Mouse (Mus musculus) midbrain, embryonic 14.5 days (tissue): ENCODE results near the gene Arrb2. TPM values are rescaled to one million over a fixed set of nuclear protein-coding genes. Genes with fewer than 3 reads are reported as not detected.

Experiments used
- microRNA-seq: library from miRNA; unstranded; fragments of <30 nt; microRNA quantifications from one replicate; pipeline ENCODE4, GENCODE M21; 2016
- polyA plus RNA-seq: library from polyadenylated mRNA; unstranded; fragments of >200 nt; fragmentation: Nextera tagmentation; extraction: Ambion mirVana; gene quantifications from 2 replicates; pipeline ENCODE4 v1.2.1, GENCODE M21; 2014

Arrb2 gene
- polyA plus RNA-seq, 1 experiment from 2014 or later: 56.5 TPM

Small RNAs within 50 kb of the gene (microRNA-seq; reads per million reads assigned to microRNA genes)
- 1.2 reads per million for gene Mir7115

Other genes starting within 250 kb of the Arrb2 start
- 1.5 and 3.2 TPM in 2 replicates for gene Slc16a11, start 219.9 kb upstream of the Arrb2 start, polyA plus RNA-seq
- gene Slc16a13, start 211.6 kb upstream of the Arrb2 start, polyA plus RNA-seq: 10.0 and 10.7 TPM in 2 replicates
- 2.5 and 4.4 TPM in 2 replicates for gene Bcl6b, start 202.8 kb upstream of the Arrb2 start, polyA plus RNA-seq
- gene 0610010K14Rik, start 194.7 kb upstream of the Arrb2 start, polyA plus RNA-seq: 171 and 205 TPM in 2 replicates
- 13.4 and 16.3 TPM in 2 replicates for gene Gm21988, start 192.8 kb upstream of the Arrb2 start, polyA plus RNA-seq
- gene Rnasek, start 192.8 kb upstream of the Arrb2 start, polyA plus RNA-seq: 321 and 350 TPM in 2 replicates
- gene Alox12, start 177.3 kb upstream of the Arrb2 start, polyA plus RNA-seq: 0.11 and 0.33 TPM in 2 replicates
- not detected in 2 replicates for gene Alox12e, start 110.0 kb upstream of the Arrb2 start, polyA plus RNA-seq
- not detected in 2 replicates for gene Alox15, start 80.6 kb upstream of the Arrb2 start, polyA plus RNA-seq
- gene Pelp1, start 22.6 kb upstream of the Arrb2 start, polyA plus RNA-seq: 28.2 and 34.0 TPM in 2 replicates
- gene Med11, start 19.3 kb downstream of the Arrb2 start, polyA plus RNA-seq: 42.9 and 51.5 TPM in 2 replicates
- gene Zmynd15, start 26.8 kb downstream of the Arrb2 start, polyA plus RNA-seq: 0.24 and 0.61 TPM in 2 replicates
- 0.50 and 2.1 TPM in 2 replicates for gene Cxcl16, start 27.3 kb downstream of the Arrb2 start, polyA plus RNA-seq
- gene Tm4sf5, start 72.6 kb downstream of the Arrb2 start, polyA plus RNA-seq: 4.7 and 5.3 TPM in 2 replicates
- not detected in 2 replicates for gene Vmo1, start 82.0 kb downstream of the Arrb2 start, polyA plus RNA-seq
- gene Gltpd2, start 86.6 kb downstream of the Arrb2 start, polyA plus RNA-seq: 0.42 and 0.64 TPM in 2 replicates
- gene Psmb6, start 92.7 kb downstream of the Arrb2 start, polyA plus RNA-seq: 744 and 849 TPM in 2 replicates
- gene Gm40193, start 100.3 kb downstream of the Arrb2 start, polyA plus RNA-seq: not detected in 2 replicates
- gene Pld2, start 107.4 kb downstream of the Arrb2 start, polyA plus RNA-seq: 8.5 and 9.2 TPM in 2 replicates
- 18.5 and 20.4 TPM in 2 replicates for gene Mink1, start 130.2 kb downstream of the Arrb2 start, polyA plus RNA-seq
- not detected in 2 replicates for gene 4930544D05Rik, start 183.2 kb downstream of the Arrb2 start, polyA plus RNA-seq
- gene Chrne, start 186.6 kb downstream of the Arrb2 start, polyA plus RNA-seq: not detected in 2 replicates
- gene Gp1ba, start 206.5 kb downstream of the Arrb2 start, polyA plus RNA-seq: 0.37 and 0.38 TPM in 2 replicates
- 95.9 and 104 TPM in 2 replicates for gene Rnf167, start 214.6 kb downstream of the Arrb2 start, polyA plus RNA-seq
- gene Slc25a11, start 214.8 kb downstream of the Arrb2 start, polyA plus RNA-seq: 158 and 171 TPM in 2 replicates
- gene Pfn1, start 222.0 kb downstream of the Arrb2 start, polyA plus RNA-seq: 661 and 672 TPM in 2 replicates
- 8.5 and 8.7 TPM in 2 replicates for gene Eno3, start 224.6 kb downstream of the Arrb2 start, polyA plus RNA-seq
- gene Spag7, start 236.8 kb downstream of the Arrb2 start, polyA plus RNA-seq: 101 and 132 TPM in 2 replicates